Mouse (Mus musculus) myocyte (in vitro differentiated cells): ENCODE data around the gene Adamts5.

ENCODE experiments used
- CEBPB ChIP-seq: IDR thresholded peaks from 2 replicates; pipeline ENCODE4 v1.6.1; 2011; ENCODE audit warnings: mild to moderate bottlenecking, moderate library complexity; ENCODE audit not compliant: poor library complexity, insufficient read depth, severe bottlenecking
- E2F4 ChIP-seq: IDR thresholded peaks from one replicate; pipeline ENCODE4 v1.6.1; 2011; ENCODE audit warnings: mild to moderate bottlenecking, control low read depth, moderate library complexity; ENCODE audit not compliant: insufficient read depth
- MAX ChIP-seq: IDR thresholded peaks from one replicate; pipeline ENCODE4 v1.6.1; 2011; ENCODE audit warnings: low read depth, mild to moderate bottlenecking, control low read depth
- MYOD1 ChIP-seq, 3 experiments: IDR thresholded peaks; one replicate each; pipeline ENCODE4 v1.6.1; 2011; ENCODE audit warnings: control low read depth in 2 of 3, low read depth in 2 of 3, mild to moderate bottlenecking in 2 of 3, moderate library complexity in 1 of 3; ENCODE audit not compliant: insufficient read length in 2 of 3, control insufficient read depth in 1 of 3
- MYOG ChIP-seq, 3 experiments: IDR thresholded peaks; one replicate each; pipeline ENCODE4 v1.6.1; 2011; ENCODE audit warnings: control low read depth in 2 of 3, low read depth in 2 of 3, mild to moderate bottlenecking in 2 of 3; ENCODE audit not compliant: insufficient read length in 2 of 3, control insufficient read depth in 1 of 3, insufficient read depth in 1 of 3
- POLR2A ChIP-seq: IDR thresholded peaks from one replicate; pipeline ENCODE4 v1.6.1; 2011; ENCODE audit warnings: low read depth, mild to moderate bottlenecking, control low read depth, moderate library complexity; ENCODE audit not compliant: insufficient read length
- POLR2AphosphoS2 ChIP-seq: IDR thresholded peaks from one replicate; pipeline ENCODE4 v1.6.1; 2011; ENCODE audit warnings: low read depth, control low read depth; ENCODE audit not compliant: insufficient read length
- SRF ChIP-seq: IDR thresholded peaks from one replicate; pipeline ENCODE4 v1.6.1; 2011; ENCODE audit warnings: low read depth; ENCODE audit not compliant: control insufficient read depth, insufficient read length
- TCF12 ChIP-seq: IDR thresholded peaks from one replicate; pipeline ENCODE4 v1.6.1; 2011; ENCODE audit warnings: mild to moderate bottlenecking, control low read depth; ENCODE audit not compliant: poor library complexity, insufficient read depth, severe bottlenecking
- USF1 ChIP-seq: IDR thresholded peaks from one replicate; pipeline ENCODE4 v1.6.1; 2011; ENCODE audit warnings: low read depth, mild to moderate bottlenecking, control low read depth, moderate library complexity

DNA sequence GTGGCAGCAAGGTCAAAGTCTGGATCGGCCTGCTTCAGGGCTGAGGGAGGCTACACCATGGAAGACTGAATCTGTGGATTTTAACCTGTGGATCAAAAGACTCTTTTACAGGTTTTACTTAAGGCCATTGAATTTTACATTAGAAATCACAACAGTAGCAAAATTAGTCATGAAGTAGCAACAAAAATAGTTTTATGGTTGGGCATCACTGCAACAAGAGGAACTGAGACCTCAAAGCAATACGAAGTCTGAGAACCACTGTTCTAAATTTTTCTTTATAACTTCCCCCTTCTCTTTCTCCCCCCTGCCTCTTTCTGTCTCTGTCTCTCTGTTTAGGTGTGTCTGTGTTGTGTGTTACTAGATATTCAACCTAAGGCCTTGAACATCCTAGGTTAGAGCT is 87.5 kb downstream of the Adamts5 start:
- TF ChIP-seq MAX, result no peak
- TF ChIP-seq POLR2AphosphoS2, result no peak
- no peak for TF ChIP-seq MYOD1 (IDR thresholded peaks at IDR 0.05; ENCODE audit: control insufficient read depth in 1 of 3, insufficient read length in 2 of 3, low read depth in 2 of 3)
- no peak for TF ChIP-seq POLR2A
- TF ChIP-seq MYOG (IDR thresholded peaks at IDR 0.05; ENCODE audit: control insufficient read depth in 1 of 3, insufficient read depth in 1 of 3, insufficient read length in 2 of 3, low read depth in 2 of 3), result no peak
- TF ChIP-seq E2F4, result no peak
- no peak for TF ChIP-seq USF1
- TF ChIP-seq TCF12, result no peak
- TF ChIP-seq SRF, result no peak
- TF ChIP-seq CEBPB, result no peak
